Mouse (Mus musculus) myocyte (in vitro differentiated cells): ENCODE data around the gene Gm45716. TPM values are rescaled to one million over a fixed set of nuclear protein-coding genes. Genes with fewer than 3 reads are reported as not detected.
A peak's percentile ranks its signal among the peaks of the same experiment; 100 is the strongest.

ENCODE experiments used
- H3K27me3 ChIP-seq: one replicate; pipeline ENCODE4 v1.6.1; 2011; ENCODE audit not compliant: control insufficient read depth, insufficient read depth, insufficient read length
- H3K36me3 ChIP-seq: one replicate; pipeline ENCODE4 v1.6.1; 2011; ENCODE audit not compliant: control insufficient read depth, insufficient read depth
- H3K4me2 ChIP-seq: one replicate; pipeline ENCODE4 v1.6.1; 2011; ENCODE audit warnings: low read depth, control low read depth
- H3K4me3 ChIP-seq: one replicate; pipeline ENCODE4 v1.5.1; 2011; ENCODE audit warnings: mild to moderate bottlenecking, control low read depth, moderate library complexity
- H3K79me2 ChIP-seq: one replicate; pipeline ENCODE4 v1.6.1; 2011; ENCODE audit not compliant: control insufficient read depth, insufficient read depth
- H3ac ChIP-seq: one replicate; pipeline ENCODE4 v1.6.1; 2011; ENCODE audit not compliant: control insufficient read depth, insufficient read length
- CEBPB ChIP-seq: IDR thresholded peaks from 2 replicates; pipeline ENCODE4 v1.6.1; 2011; ENCODE audit warnings: mild to moderate bottlenecking, moderate library complexity; ENCODE audit not compliant: poor library complexity, insufficient read depth, severe bottlenecking
- E2F4 ChIP-seq: IDR thresholded peaks from one replicate; pipeline ENCODE4 v1.6.1; 2011; ENCODE audit warnings: mild to moderate bottlenecking, control low read depth, moderate library complexity; ENCODE audit not compliant: insufficient read depth
- MAX ChIP-seq: IDR thresholded peaks from one replicate; pipeline ENCODE4 v1.6.1; 2011; ENCODE audit warnings: low read depth, mild to moderate bottlenecking, control low read depth
- MYOD1 ChIP-seq, 3 experiments: IDR thresholded peaks; one replicate each; pipeline ENCODE4 v1.6.1; 2011; ENCODE audit warnings: control low read depth in 2 of 3, low read depth in 2 of 3, mild to moderate bottlenecking in 2 of 3, moderate library complexity in 1 of 3; ENCODE audit not compliant: insufficient read length in 2 of 3, control insufficient read depth in 1 of 3
- MYOG ChIP-seq, 3 experiments: IDR thresholded peaks; one replicate each; pipeline ENCODE4 v1.6.1; 2011; ENCODE audit warnings: control low read depth in 2 of 3, low read depth in 2 of 3, mild to moderate bottlenecking in 2 of 3; ENCODE audit not compliant: insufficient read length in 2 of 3, control insufficient read depth in 1 of 3, insufficient read depth in 1 of 3
- POLR2A ChIP-seq: IDR thresholded peaks from one replicate; pipeline ENCODE4 v1.6.1; 2011; ENCODE audit warnings: low read depth, mild to moderate bottlenecking, control low read depth, moderate library complexity; ENCODE audit not compliant: insufficient read length
- POLR2AphosphoS2 ChIP-seq: IDR thresholded peaks from one replicate; pipeline ENCODE4 v1.6.1; 2011; ENCODE audit warnings: low read depth, control low read depth; ENCODE audit not compliant: insufficient read length
- REST ChIP-seq: IDR thresholded peaks from one replicate; pipeline ENCODE4 v1.6.1; 2011; ENCODE audit warnings: mild to moderate bottlenecking, control low read depth, moderate library complexity; ENCODE audit not compliant: insufficient read depth, insufficient read length
- SRF ChIP-seq: IDR thresholded peaks from one replicate; pipeline ENCODE4 v1.6.1; 2011; ENCODE audit warnings: low read depth; ENCODE audit not compliant: control insufficient read depth, insufficient read length
- TCF12 ChIP-seq: IDR thresholded peaks from one replicate; pipeline ENCODE4 v1.6.1; 2011; ENCODE audit warnings: mild to moderate bottlenecking, control low read depth; ENCODE audit not compliant: poor library complexity, insufficient read depth, severe bottlenecking
- TCF3 ChIP-seq: IDR thresholded peaks from one replicate; pipeline ENCODE4 v1.6.1; 2011; ENCODE audit warnings: low read depth, control low read depth; ENCODE audit not compliant: insufficient read length
- USF1 ChIP-seq: IDR thresholded peaks from one replicate; pipeline ENCODE4 v1.6.1; 2011; ENCODE audit warnings: low read depth, mild to moderate bottlenecking, control low read depth, moderate library complexity
- polyA plus RNA-seq: library from polyadenylated mRNA; unstranded; fragments of >200 nt; fragmentation: generic; extraction: Trizol; gene quantifications from one replicate; pipeline ENCODE4 v1.2.1, GENCODE M21; 2012; ENCODE audit warnings: missing spikeins

Gene Gm45716
- polyA plus RNA-seq, 1 experiment: 3.0 TPM

- H3K4me3 ChIP-seq: no peak overlapping the region
- H3K27me3 ChIP-seq: no peaks in the 10 kb centered on the region
- peaks cover 59% of the 10 kb centered on the region for H3K79me2 ChIP-seq
- no peak for TF ChIP-seq TCF3
- TF ChIP-seq USF1: no peak
- TF ChIP-seq TCF12: no peak
- no peak for TF ChIP-seq MAX
- TF ChIP-seq CEBPB: no peak
- no peak for TF ChIP-seq MYOG (IDR thresholded peaks at IDR 0.05; ENCODE audit: control insufficient read depth in 1 of 3, insufficient read depth in 1 of 3, insufficient read length in 2 of 3, low read depth in 2 of 3)
- no peak for TF ChIP-seq REST
- no peak for TF ChIP-seq POLR2AphosphoS2
- TF ChIP-seq SRF: no peak
- TF ChIP-seq MYOD1 (IDR thresholded peaks at IDR 0.05; ENCODE audit: control insufficient read depth in 1 of 3, insufficient read length in 2 of 3, low read depth in 2 of 3): no peak
- no peak for TF ChIP-seq POLR2A
- TF ChIP-seq E2F4: no peak
- no peak overlapping the region for H3ac ChIP-seq
- no peak overlapping the region for H3K4me2 ChIP-seq
- H3K36me3 ChIP-seq: peaks cover 15% of the 10 kb centered on the region
These were observed 69.5 kb downstream of the Gm45716 start for GRCm38 (mm10) chr11:90256833-90257525.

GRCm38 (mm10) chr11:90258321-90258927 is 70.9 kb downstream of the Gm45716 start:
- Histone ChIP-seq H3K36me3 (peaks cover 21% of the 10 kb centered on the region), H3K4me3 (no peak overlapping the region), H3K4me2 (no peak overlapping the region), H3K27me3 (no peaks in the 10 kb centered on the region), H3ac (no peak overlapping the region), H3K79me2 (peaks cover 45% of the 10 kb centered on the region)
- TF ChIP-seq MYOG (IDR thresholded peaks at IDR 0.05; ENCODE audit: control insufficient read depth in 1 of 3, insufficient read depth in 1 of 3, insufficient read length in 2 of 3, low read depth in 2 of 3) (peak in 1 of 3 experiments; percentile 18), E2F4 (no peak), TCF12 (no peak), MYOD1 (IDR thresholded peaks at IDR 0.05; ENCODE audit: control insufficient read depth in 1 of 3, insufficient read length in 2 of 3, low read depth in 2 of 3) (no peak)

- H3K4me3 ChIP-seq: no peak overlapping the region
- H3K4me2 ChIP-seq: peak overlapping the region; percentile 30
- TF ChIP-seq MYOD1 (IDR thresholded peaks at IDR 0.05; ENCODE audit: control insufficient read depth in 1 of 3, insufficient read length in 2 of 3, low read depth in 2 of 3): peak in 2 of 3 experiments; percentile 2 to 25
- no peak for TF ChIP-seq TCF12
- peak; percentile 65 for TF ChIP-seq CEBPB
- H3K36me3 ChIP-seq: peaks cover 21% of the 10 kb centered on the region
- H3K27me3 ChIP-seq: no peaks in the 10 kb centered on the region
- H3K79me2 ChIP-seq: peaks cover 39% of the 10 kb centered on the region
- H3ac ChIP-seq: no peak overlapping the region
These were observed 71.6 kb downstream of the Gm45716 start for GRCm38 (mm10) chr11:90259071-90259470.

GRCm38 (mm10) chr11:90259826-90260225 is 72.3 kb downstream of the Gm45716 start:
- no peak overlapping the region for H3K4me2 ChIP-seq
- H3K79me2 ChIP-seq: peaks cover 31% of the 10 kb centered on the region
- H3K36me3 ChIP-seq: peaks cover 21% of the 10 kb centered on the region
- H3ac ChIP-seq: no peak overlapping the region
- H3K4me3 ChIP-seq: no peak overlapping the region
- no peak for TF ChIP-seq E2F4
- TF ChIP-seq POLR2A: no peak
- TF ChIP-seq TCF12: no peak
- TF ChIP-seq MYOG (IDR thresholded peaks at IDR 0.05; ENCODE audit: control insufficient read depth in 1 of 3, insufficient read depth in 1 of 3, insufficient read length in 2 of 3, low read depth in 2 of 3): no peak
- TF ChIP-seq MYOD1 (IDR thresholded peaks at IDR 0.05; ENCODE audit: control insufficient read depth in 1 of 3, insufficient read length in 2 of 3, low read depth in 2 of 3): no peak
- no peak for TF ChIP-seq POLR2AphosphoS2
- no peak for TF ChIP-seq REST
- TF ChIP-seq CEBPB: no peak
- no peak for TF ChIP-seq MAX
- TF ChIP-seq USF1: no peak
- TF ChIP-seq TCF3: no peak
- no peak for TF ChIP-seq SRF
- H3K27me3 ChIP-seq: no peaks in the 10 kb centered on the region

GRCm38 (mm10) chr11:90264180-90264579 is 76.7 kb downstream of the Gm45716 start:
- no peak overlapping the region for H3ac ChIP-seq
- H3K27me3 ChIP-seq: no peaks in the 10 kb centered on the region
- H3K79me2 ChIP-seq: no peaks in the 10 kb centered on the region
- H3K36me3 ChIP-seq: peaks cover 27% of the 10 kb centered on the region
- H3K4me2 ChIP-seq: no peak overlapping the region
- no peak overlapping the region for H3K4me3 ChIP-seq
- no peak for TF ChIP-seq MAX
